Mouse (Mus musculus) thymus, adult 2 months (tissue): ENCODE results near the gene Hapln1. TPM values are rescaled to one million over a fixed set of nuclear protein-coding genes. Genes with fewer than 3 reads are reported as not detected.

Experiments
- DNase-seq: peaks from one replicate; pipeline ENCODE4 v3.0.0; 2021
- H3K27ac ChIP-seq: fragments of 200-500 bp; 2 replicates; pipeline ENCODE4 v1.5.1; 2012; ENCODE audit warnings: low read length, control low read depth; ENCODE audit not compliant: control insufficient read depth, insufficient read depth
- H3K27me3 ChIP-seq: fragments of 200-500 bp; 2 replicates; pipeline ENCODE4 v1.6.1; 2012; ENCODE audit warnings: mild to moderate bottlenecking, low read length, moderate library complexity, mixed read lengths; ENCODE audit not compliant: control insufficient read depth, insufficient read depth
- H3K36me3 ChIP-seq: fragments of 200-500 bp; 2 replicates; pipeline ENCODE4 v1.6.1; 2012; ENCODE audit warnings: mild to moderate bottlenecking, low read length, moderate library complexity; ENCODE audit not compliant: control insufficient read depth, insufficient read depth
- H3K4me1 ChIP-seq: fragments of 200-500 bp; replicated peaks from 2 replicates; pipeline ENCODE4 v1.6.1; 2012; ENCODE audit warnings: low read length; ENCODE audit not compliant: control insufficient read depth, insufficient read depth
- H3K4me3 ChIP-seq: fragments of 200-500 bp; 2 replicates; pipeline ENCODE4 v1.5.1; 2012; ENCODE audit warnings: mild to moderate bottlenecking, low read length, control low read depth, moderate library complexity; ENCODE audit not compliant: control insufficient read depth, insufficient read depth
- CTCF ChIP-seq: fragments of 200-500 bp; IDR thresholded peaks from 2 replicates; pipeline ENCODE4 v1.5.1; 2012; ENCODE audit warnings: mild to moderate bottlenecking, control low read depth, low read length, moderate library complexity, borderline replicate concordance; ENCODE audit not compliant: control insufficient read depth, poor library complexity, insufficient read depth; ENCODE audit errors: extremely low read depth
- POLR2A ChIP-seq: fragments of 200-500 bp; IDR thresholded peaks from 2 replicates; pipeline ENCODE4 v1.6.1; 2012; ENCODE audit warnings: mild to moderate bottlenecking, low read length, control low read depth, moderate library complexity; ENCODE audit not compliant: control insufficient read depth, poor library complexity, insufficient read depth; ENCODE audit errors: extremely low read depth
- WGBS: fragments of 180-500 bp; shearing (Covaris S2); methylation state at CpG from one replicate; pipeline ENCODE4 v1.1.7; 2018; 5-methylcytosine and 5-hydroxymethylcytosine counted together
- polyA plus RNA-seq: library from polyadenylated mRNA; depleted of rRNA; stranded (reverse); fragments of >200 nt; gene quantifications from 2 replicates; pipeline ENCODE4 v1.2.3, GENCODE M21; 2012

Hapln1 gene
- polyA plus RNA-seq, 1 experiment, result 0.05 TPM

DNA sequence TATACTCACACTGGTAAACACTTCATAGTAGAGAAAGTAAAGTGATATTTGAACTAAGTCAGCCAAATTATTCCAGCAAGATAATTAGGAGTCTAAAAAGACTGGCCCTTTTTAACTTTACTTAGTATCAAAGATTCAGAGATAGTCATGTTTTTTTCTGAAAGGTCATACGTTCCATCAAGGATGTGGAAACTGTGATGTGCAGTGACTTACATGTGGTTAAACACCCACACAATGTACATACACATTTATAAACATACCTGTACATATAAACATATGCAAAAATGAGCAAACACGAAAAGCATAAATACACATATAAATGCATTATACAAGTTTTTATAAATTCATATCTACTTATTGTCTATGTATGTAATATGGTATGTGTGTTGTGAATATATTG is 9.2 kb upstream of the Hapln1 start:
- Histone ChIP-seq H3K27me3 (no peaks in the 10 kb centered on the region), H3K4me3 (no peak overlapping the region), H3K36me3 (no peaks in the 10 kb centered on the region), H3K27ac (no peak overlapping the region), H3K4me1 (no peaks in the 10 kb centered on the region)
- DNase-seq, result no peak
- 79% methylated on average over 2 of the region's 2 CpGs for WGBS
- TF ChIP-seq POLR2A (no peak), CTCF (no peak)

DNA sequence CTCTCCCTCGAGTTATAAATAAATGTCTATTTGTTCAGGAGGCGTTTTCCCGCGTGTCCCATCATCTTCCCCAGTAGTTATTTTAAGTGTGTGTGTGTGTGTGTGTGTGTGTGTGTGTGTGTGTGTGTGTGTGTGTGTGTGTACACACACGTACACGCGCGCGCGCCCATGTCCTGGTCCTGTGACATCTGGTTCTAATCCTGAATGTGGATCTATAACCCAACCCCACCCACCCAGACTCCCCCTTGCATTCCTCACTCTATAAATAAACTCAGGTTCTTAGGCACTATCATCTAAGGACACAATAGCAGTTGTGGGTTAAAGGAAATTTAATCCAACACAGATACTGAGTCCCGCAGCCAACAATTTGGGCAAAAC is 280 bp downstream of the Hapln1 start:
- no peaks in the 10 kb centered on the region for H3K36me3 ChIP-seq
- H3K27ac ChIP-seq, result no peak overlapping the region
- WGBS, result 53% methylated on average over 11 of the region's 11 CpGs
- no peak for TF ChIP-seq POLR2A
- no peak for TF ChIP-seq CTCF
- peaks cover 5% of the 10 kb centered on the region; the same call in 1 of the 2 replicates for H3K27me3 ChIP-seq
- peaks cover 7% of the 10 kb centered on the region; the same call in 1 of the 2 replicates for H3K4me1 ChIP-seq
- H3K4me3 ChIP-seq, result no peak overlapping the region
- DNase-seq, result no peak

DNA sequence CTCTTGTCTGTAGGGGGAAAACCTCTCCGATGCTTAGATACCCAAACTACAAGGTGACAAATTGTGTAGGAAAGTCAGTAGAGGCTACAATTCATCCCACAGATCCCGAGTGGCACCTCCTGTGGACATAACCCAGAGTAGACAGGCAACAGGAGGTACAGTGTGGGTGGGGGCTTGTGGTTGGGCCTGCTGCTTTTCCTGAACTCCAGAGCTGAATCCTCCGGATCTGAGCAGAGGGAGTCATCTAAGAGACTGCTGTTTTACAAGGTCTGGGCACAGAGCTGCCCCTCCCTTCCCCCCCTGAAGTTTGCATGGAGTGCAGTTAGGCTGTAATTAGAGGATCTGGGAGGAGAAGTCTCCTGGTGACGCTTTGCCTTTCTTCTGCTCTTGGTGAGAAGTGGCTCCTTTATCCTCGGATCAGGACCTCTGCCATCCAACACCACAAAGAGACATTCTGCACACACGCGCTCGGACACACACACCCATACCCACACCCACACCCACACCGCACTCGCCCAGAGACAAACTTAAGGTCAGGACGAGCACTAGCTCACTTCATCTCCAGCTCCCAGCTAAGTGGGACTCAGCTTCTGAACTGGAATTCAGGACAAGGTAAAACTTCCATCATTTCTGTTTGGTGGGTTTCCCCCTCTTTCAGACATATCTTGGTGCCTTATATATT is 846 bp downstream of the Hapln1 start:
- Histone ChIP-seq H3K36me3 (no peaks in the 10 kb centered on the region), H3K27ac (no peak overlapping the region), H3K27me3 (peaks cover 5% of the 10 kb centered on the region; the same call in 1 of the 2 replicates), H3K4me3 (no peak overlapping the region), H3K4me1 (peaks cover 7% of the 10 kb centered on the region; the same call in 1 of the 2 replicates)
- DNase-seq, result no peak
- 53% methylated on average over 11 of the region's 11 CpGs for whole genome bisulfite sequencing
- no peak for TF ChIP-seq CTCF
- no peak for TF ChIP-seq POLR2A

DNA sequence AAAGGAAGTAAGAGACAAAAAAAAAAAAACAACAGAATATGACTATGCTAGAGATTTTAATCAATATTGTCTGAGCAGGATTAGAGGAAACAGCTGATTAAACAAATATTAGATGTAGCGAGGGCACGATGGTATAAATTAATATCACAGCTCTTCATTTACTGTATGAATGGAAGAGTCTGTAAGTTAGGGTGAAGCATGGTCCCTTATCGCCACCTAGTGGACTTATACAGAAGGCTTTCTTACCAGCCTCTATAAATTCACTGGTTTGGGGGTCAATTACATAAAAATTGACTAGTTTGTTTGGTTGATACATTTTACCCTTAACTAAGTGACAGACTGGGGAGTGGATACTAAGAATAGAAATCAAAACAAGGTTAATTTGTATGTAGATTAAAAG is 3.4 kb downstream of the Hapln1 start:
- no peak for TF ChIP-seq CTCF
- no peak for TF ChIP-seq POLR2A
- Histone ChIP-seq H3K36me3 (no peaks in the 10 kb centered on the region), H3K4me3 (no peak overlapping the region), H3K27ac (no peak overlapping the region), H3K4me1 (peaks cover 7% of the 10 kb centered on the region; the same call in 1 of the 2 replicates), H3K27me3 (peaks cover 5% of the 10 kb centered on the region; the same call in 1 of the 2 replicates)
- DNase-seq, result peak; percentile 5
- WGBS, result 3% methylated on average over 3 of the region's 3 CpGs

DNA sequence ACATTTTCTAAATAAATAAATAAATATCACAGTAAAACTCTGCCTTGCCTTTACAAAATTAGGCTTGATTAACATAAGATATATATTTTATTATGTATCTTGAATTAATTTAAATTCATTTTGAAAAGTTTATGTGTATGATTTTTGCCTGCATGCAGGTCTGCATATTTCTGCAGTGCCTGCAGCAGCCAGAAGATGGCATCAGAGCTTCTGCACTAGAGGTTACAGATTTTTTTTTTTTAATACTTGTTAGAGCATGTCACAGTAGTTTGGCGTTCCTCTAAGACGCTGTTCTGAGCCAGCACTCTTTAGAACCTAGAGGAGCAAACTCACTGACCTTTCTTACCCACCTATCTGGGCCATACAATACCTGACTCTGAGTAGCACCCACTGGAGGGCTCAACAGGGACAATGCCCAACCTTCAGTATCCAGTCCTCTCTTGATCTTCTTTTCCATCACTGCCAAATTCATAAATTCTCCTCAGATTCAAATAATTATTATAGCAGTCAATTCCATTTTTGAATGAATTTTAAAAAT is 8.7 kb downstream of the Hapln1 start:
- WGBS, result 9% methylated on average over 2 of the region's 2 CpGs
- Histone ChIP-seq H3K4me1 (no peaks in the 10 kb centered on the region), H3K36me3 (no peaks in the 10 kb centered on the region), H3K27me3 (no peaks in the 10 kb centered on the region), H3K27ac (no peak overlapping the region), H3K4me3 (no peak overlapping the region)
- peak; percentile 9 for DNase-seq
- TF ChIP-seq POLR2A (no peak), CTCF (no peak)

DNA sequence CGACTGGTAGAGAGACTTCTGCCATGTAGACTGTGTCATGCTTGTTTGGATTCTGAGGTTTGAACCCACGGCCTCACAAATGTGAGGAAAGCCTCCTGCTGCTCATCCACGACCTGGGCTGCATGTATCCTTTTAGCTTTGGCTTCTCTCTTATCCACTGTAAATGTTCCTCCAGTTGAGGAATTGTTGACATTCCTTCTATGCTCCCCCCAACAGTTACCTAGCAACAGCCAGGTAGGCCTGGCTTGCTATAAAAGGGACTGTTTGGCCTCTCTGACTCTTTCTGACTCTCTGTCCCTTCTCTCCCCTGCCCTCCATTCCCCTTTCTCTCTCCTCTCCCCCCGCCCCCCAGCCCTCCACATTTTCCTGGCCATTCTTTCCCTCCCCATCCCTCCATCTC is 9.9 kb downstream of the Hapln1 start:
- WGBS, result 80% methylated on average over 4 of the region's 4 CpGs
- Histone ChIP-seq H3K4me3 (no peak overlapping the region), H3K27me3 (no peaks in the 10 kb centered on the region), H3K36me3 (no peaks in the 10 kb centered on the region), H3K4me1 (no peaks in the 10 kb centered on the region), H3K27ac (no peak overlapping the region)
- TF ChIP-seq CTCF (no peak), POLR2A (no peak)
- no peak for DNase-seq
